Mouse (Mus musculus) CH12.LX (cell line): ENCODE results near the gene Ap1m2. TPM values are rescaled to one million over a fixed set of nuclear protein-coding genes. Genes with fewer than 3 reads are reported as not detected.

Experiments used
- DNase-seq: peaks from one replicate; pipeline ENCODE4 v3.0.0-alpha.2; 2013; ENCODE audit errors: extremely low read depth
- H3K27ac ChIP-seq: 2 replicates; pipeline ENCODE4 v1.5.1; 2012; ENCODE audit warnings: low read depth, mild to moderate bottlenecking, control low read depth, moderate library complexity; ENCODE audit not compliant: insufficient read depth
- H3K27me3 ChIP-seq: replicated peaks from 2 replicates; pipeline ENCODE3; 2012; ENCODE audit warnings: inconsistent platforms
- H3K36me3 ChIP-seq, 2 experiments: replicated peaks in 1 of 2; 2 replicates each; pipeline versions ENCODE3 to v1.6.1; 2012; ENCODE audit warnings: inconsistent platforms in 1 of 2, low read length in 1 of 2, mild to moderate bottlenecking in 1 of 2, mixed read lengths in 1 of 2, moderate library complexity in 1 of 2; ENCODE audit not compliant: control insufficient read depth in 1 of 2, insufficient read depth in 1 of 2
- H3K4me1 ChIP-seq, 2 experiments: 2 replicates each; pipeline ENCODE4 v1.6.1; 2012; ENCODE audit warnings: inconsistent platforms in 1 of 2, moderate library complexity in 1 of 2; ENCODE audit not compliant: insufficient read depth in 2 of 2, control insufficient read depth in 1 of 2
- H3K4me2 ChIP-seq: 2 replicates; pipeline ENCODE4 v1.6.1; 2012; ENCODE audit warnings: low read depth, mild to moderate bottlenecking, control low read depth; ENCODE audit not compliant: poor library complexity, insufficient read depth, severe bottlenecking
- H3K4me3 ChIP-seq, 3 experiments: fragments of 150-350 bp in 1 of 3; sonication (generic) in 1 of 3; replicated peaks in 1 of 3; 2 replicates each; pipeline versions ENCODE3 to v1.5.1; 2011 to 2012; ENCODE audit warnings: low read depth in 2 of 3, low read length in 2 of 3, mild to moderate bottlenecking in 2 of 3, moderate library complexity in 2 of 3, control low read depth in 1 of 3, improper control_type of control experiment in 1 of 3, inconsistent platforms in 1 of 3, mixed read lengths in 1 of 3; ENCODE audit not compliant: poor library complexity in 1 of 3
- H3K79me2 ChIP-seq: replicated peaks from 2 replicates; pipeline ENCODE4 v1.6.1; 2012; ENCODE audit warnings: mild to moderate bottlenecking, moderate library complexity; ENCODE audit not compliant: control insufficient read depth, poor library complexity, insufficient read depth, severe bottlenecking; ENCODE audit errors: extremely low read depth
- H3K9ac ChIP-seq: 2 replicates; pipeline ENCODE4 v1.6.1; 2012; ENCODE audit warnings: low read depth, mild to moderate bottlenecking, control low read depth, moderate library complexity; ENCODE audit not compliant: insufficient read depth
- H3K9me3 ChIP-seq: replicated peaks from 2 replicates; pipeline ENCODE3; 2012; ENCODE audit warnings: low read length, inconsistent platforms, mixed read lengths
- BHLHE40 ChIP-seq: IDR thresholded peaks from 2 replicates; pipeline ENCODE4 v1.6.1; 2011; ENCODE audit warnings: mild to moderate bottlenecking, low read depth, low read length, improper control_type of control experiment
- CHD1 ChIP-seq: IDR thresholded peaks from 2 replicates; pipeline ENCODE4 v1.6.1; 2012; ENCODE audit warnings: low read depth, low read length, improper control_type of control experiment, inconsistent platforms
- ELF1 ChIP-seq: IDR thresholded peaks from 2 replicates; pipeline ENCODE4 v1.6.1; 2014; ENCODE audit warnings: low read depth, mild to moderate bottlenecking, inconsistent platforms, low read length, improper control_type of control experiment
- EP300 ChIP-seq: IDR thresholded peaks from 2 replicates; pipeline ENCODE4 v1.6.1; 2011; ENCODE audit warnings: low read length, improper control_type of control experiment
- ETS1 ChIP-seq: conservative IDR thresholded peaks from 2 replicates; pipeline ENCODE4 v1.6.1; 2012; ENCODE audit warnings: low read depth, mild to moderate bottlenecking, inconsistent platforms, low read length, improper control_type of control experiment, moderate library complexity
- GABPA ChIP-seq: IDR thresholded peaks from 2 replicates; pipeline ENCODE4 v1.6.1; 2012; ENCODE audit warnings: low read depth, low read length, improper control_type of control experiment, inconsistent platforms; ENCODE audit not compliant: insufficient replicate concordance
- HCFC1 ChIP-seq: IDR thresholded peaks from 2 replicates; pipeline ENCODE4 v1.6.1; 2012; ENCODE audit warnings: low read depth, mild to moderate bottlenecking, inconsistent platforms, low read length, improper control_type of control experiment
- IRF4 ChIP-seq: IDR thresholded peaks from 2 replicates; pipeline ENCODE4 v1.6.1; 2014; ENCODE audit warnings: low read depth, mild to moderate bottlenecking, inconsistent platforms, low read length, improper control_type of control experiment
- JUN ChIP-seq: IDR thresholded peaks from 2 replicates; pipeline ENCODE4 v1.6.1; 2011; ENCODE audit warnings: low read depth, mild to moderate bottlenecking, low read length, improper control_type of control experiment, moderate library complexity; ENCODE audit not compliant: insufficient read depth
- MAX ChIP-seq: IDR thresholded peaks from 2 replicates; pipeline ENCODE4 v1.6.1; 2011; ENCODE audit warnings: low read length, improper control_type of control experiment
- MEF2A ChIP-seq: IDR thresholded peaks from 2 replicates; pipeline ENCODE4 v1.6.1; 2014; ENCODE audit warnings: low read depth, mild to moderate bottlenecking, inconsistent platforms, low read length, improper control_type of control experiment, borderline replicate concordance
- MXI1 ChIP-seq: IDR thresholded peaks from 2 replicates; pipeline ENCODE4 v1.6.1; 2011; ENCODE audit warnings: mild to moderate bottlenecking, low read depth, low read length, improper control_type of control experiment
- MYC ChIP-seq: IDR thresholded peaks from 2 replicates; pipeline ENCODE4 v1.6.1; 2011; ENCODE audit warnings: low read depth, mild to moderate bottlenecking, improper control_type of control experiment, low read length
- NELFE ChIP-seq: IDR thresholded peaks from 2 replicates; pipeline ENCODE4 v1.6.1; 2011; ENCODE audit warnings: low read depth, low read length, improper control_type of control experiment
- NRF1 ChIP-seq: IDR thresholded peaks from 2 replicates; pipeline ENCODE4 v1.6.1; 2014; ENCODE audit warnings: low read depth, mild to moderate bottlenecking, inconsistent platforms, low read length, improper control_type of control experiment, moderate library complexity
- PAX5 ChIP-seq: IDR thresholded peaks from 2 replicates; pipeline ENCODE4 v1.6.1; 2012; ENCODE audit warnings: low read length, inconsistent platforms, mixed read lengths
- POLR2A ChIP-seq: IDR thresholded peaks from 2 replicates; pipeline ENCODE4 v1.6.1; 2011; ENCODE audit warnings: low read depth, mild to moderate bottlenecking, improper control_type of control experiment, low read length
- RAD21 ChIP-seq: IDR thresholded peaks from 2 replicates; pipeline ENCODE4 v1.6.1; 2011; ENCODE audit warnings: low read depth, mild to moderate bottlenecking, low read length, improper control_type of control experiment, moderate library complexity
- SIN3A ChIP-seq: IDR thresholded peaks from 2 replicates; pipeline ENCODE4 v1.6.1; 2012; ENCODE audit warnings: low read length, improper control_type of control experiment, inconsistent platforms
- TBP ChIP-seq: conservative IDR thresholded peaks from 2 replicates; pipeline ENCODE4 v1.6.1; 2011; ENCODE audit warnings: low read depth, low read length, improper control_type of control experiment
- TCF12 ChIP-seq: IDR thresholded peaks from 2 replicates; pipeline ENCODE4 v1.6.1; 2014; ENCODE audit warnings: low read depth, mild to moderate bottlenecking, inconsistent platforms, low read length, improper control_type of control experiment
- UBTF ChIP-seq: IDR thresholded peaks from 2 replicates; pipeline ENCODE4 v1.6.1; 2012; ENCODE audit warnings: low read depth, mild to moderate bottlenecking, inconsistent platforms, low read length, improper control_type of control experiment, moderate library complexity
- USF2 ChIP-seq: conservative IDR thresholded peaks from 2 replicates; pipeline ENCODE4 v1.6.1; 2011; ENCODE audit warnings: low read depth, low read length, improper control_type of control experiment
- ZC3H11A ChIP-seq: IDR thresholded peaks from 2 replicates; pipeline ENCODE4 v1.6.1; 2012; ENCODE audit warnings: low read depth, mild to moderate bottlenecking, inconsistent platforms, low read length, improper control_type of control experiment
- ZKSCAN1 ChIP-seq: IDR thresholded peaks from 2 replicates; pipeline ENCODE4 v1.6.1; 2012; ENCODE audit warnings: low read depth, inconsistent platforms, low read length, improper control_type of control experiment, borderline replicate concordance
- ZMIZ1 ChIP-seq: IDR thresholded peaks from 2 replicates; pipeline ENCODE4 v1.6.1; 2012; ENCODE audit warnings: low read depth, mild to moderate bottlenecking, inconsistent platforms, low read length, improper control_type of control experiment
- ZNF384 ChIP-seq: IDR thresholded peaks from 2 replicates; pipeline ENCODE4 v1.6.1; 2012; ENCODE audit warnings: low read depth, low read length, improper control_type of control experiment, inconsistent platforms
- dilution Hi-C: fragments of 300-500 bp; cut with MboI; formaldehyde crosslinking; loops from 2 replicates; pipeline ENCODE4 v1.14.3; 2020; ENCODE audit warnings: low sequenced_read_pairs; ENCODE audit not compliant: extremely low pct_unique_long_range_greater_than_20kb, extremely low pct_ligation_motif_present
- in situ Hi-C: fragments of 300-500 bp; cut with MboI; formaldehyde crosslinking; loops from 3 replicates; pipeline ENCODE4 v1.14.3; 2019; ENCODE audit warnings: low sequenced_read_pairs, low pct_ligation_motif_present, low pct_unique_long_range_greater_than_20kb, mixed read lengths
- polyA plus RNA-seq: library from polyadenylated mRNA; unstranded; fragments of >175 nt; gene quantifications from 2 replicates; pipeline ENCODE4 v1.2.1, GENCODE M21; 2012; ENCODE audit warnings: low read depth; ENCODE audit not compliant: insufficient read length
- total RNA-seq, 2 experiments: library from RNA; depleted of rRNA; stranded (reverse); fragments of 300-350 nt in 1 of 2; fragments of >200 nt in 1 of 2; gene quantifications; 2 replicates each; pipeline ENCODE4 v1.2.3; 2012 to 2014

The Ap1m2 gene
- total and polyA plus RNA-seq, 3 experiments: 0.51 to 2.6 (median 0.51) TPM

DNA sequence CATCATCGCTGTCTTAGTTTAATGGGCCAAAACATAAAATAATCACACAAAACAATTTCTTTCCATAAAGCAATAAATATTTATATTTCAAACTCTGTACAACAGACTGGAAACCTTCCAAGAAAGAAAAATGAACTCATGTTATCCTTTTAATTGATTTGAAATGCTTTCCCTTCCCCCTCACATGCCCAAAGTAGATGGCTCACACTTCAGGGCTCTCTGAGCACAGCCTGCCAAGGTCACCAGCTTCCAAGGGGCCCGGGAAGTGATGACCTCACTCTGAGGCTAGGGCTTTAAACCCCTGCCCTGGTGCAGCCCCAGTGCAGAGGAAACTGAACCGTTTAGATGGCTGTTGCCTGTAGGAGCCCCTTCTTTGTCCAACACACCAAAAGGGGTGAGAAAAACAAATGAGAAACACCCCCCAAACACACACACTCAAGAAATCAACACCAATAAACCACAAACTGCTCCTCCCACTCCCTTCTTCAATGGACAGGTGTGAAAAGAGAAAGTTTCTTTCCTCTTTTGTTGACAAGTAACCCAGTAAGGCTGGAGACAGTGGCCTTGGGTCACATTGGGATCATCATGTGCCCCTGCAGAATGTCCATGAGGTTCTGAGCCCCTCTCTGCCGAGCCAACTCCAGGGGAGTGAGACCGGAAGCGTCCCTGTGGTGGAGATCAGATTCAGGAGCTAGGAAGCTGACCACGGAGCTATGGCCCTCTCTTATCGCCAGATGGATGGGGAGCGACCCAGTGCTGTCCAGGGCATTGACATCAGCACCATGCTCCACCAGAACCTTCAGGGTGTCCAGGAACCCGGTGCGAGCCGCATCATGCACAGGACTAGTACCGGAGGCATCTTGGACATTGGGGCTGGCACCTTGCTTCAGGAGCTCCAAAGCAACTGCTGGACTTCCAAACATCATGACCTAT lies 23.5 kb downstream of the Ap1m2 start:
- no peak overlapping the region; the same call in 1 of the 2 replicates for H3K9ac ChIP-seq
- H3K4me2 ChIP-seq: peak overlapping the region; percentile 18
- no peaks in the 10 kb centered on the region for H3K9me3 ChIP-seq
- dilution Hi-C loops: no loop called here
- 0 out of 2 replicates have a peak, but pooled peaks have one; percentile 2 for TF ChIP-seq BHLHE40
- no peak for TF ChIP-seq EP300
- no peak for TF ChIP-seq RAD21
- no peak for TF ChIP-seq CHD1
- no peak for TF ChIP-seq UBTF
- no peak for TF ChIP-seq USF2
- no peak for TF ChIP-seq NRF1
- TF ChIP-seq ETS1: 0 out of 2 replicates have a peak, but pooled peaks have one; percentile 37
- no peak for TF ChIP-seq GABPA
- no peak for TF ChIP-seq MAX
- no peak for TF ChIP-seq ZKSCAN1
- no peak for TF ChIP-seq ZC3H11A
- TF ChIP-seq JUN: 0 out of 2 replicates have a peak, but pooled peaks have one; percentile 17
- no peak; the same call in 1 of the 2 replicates for TF ChIP-seq SIN3A
- no peak for TF ChIP-seq ZNF384
- peak; percentile 61 for DNase-seq
- peak overlapping the region; percentile 97 for H3K27ac ChIP-seq
- peaks cover 23% of the 10 kb centered on the region for H3K79me2 ChIP-seq
- H3K4me1 ChIP-seq: peaks cover 9 to 49% of the 10 kb centered on the region in 2 experiments
- peaks cover 4% of the 10 kb centered on the region for H3K27me3 ChIP-seq
- peaks cover 18 to 29% of the 10 kb centered on the region in 2 experiments for H3K36me3 ChIP-seq
- in situ Hi-C loops: no loop called here
- peak overlapping the region in 1 of 3 experiments; percentile 78 for H3K4me3 ChIP-seq

DNA sequence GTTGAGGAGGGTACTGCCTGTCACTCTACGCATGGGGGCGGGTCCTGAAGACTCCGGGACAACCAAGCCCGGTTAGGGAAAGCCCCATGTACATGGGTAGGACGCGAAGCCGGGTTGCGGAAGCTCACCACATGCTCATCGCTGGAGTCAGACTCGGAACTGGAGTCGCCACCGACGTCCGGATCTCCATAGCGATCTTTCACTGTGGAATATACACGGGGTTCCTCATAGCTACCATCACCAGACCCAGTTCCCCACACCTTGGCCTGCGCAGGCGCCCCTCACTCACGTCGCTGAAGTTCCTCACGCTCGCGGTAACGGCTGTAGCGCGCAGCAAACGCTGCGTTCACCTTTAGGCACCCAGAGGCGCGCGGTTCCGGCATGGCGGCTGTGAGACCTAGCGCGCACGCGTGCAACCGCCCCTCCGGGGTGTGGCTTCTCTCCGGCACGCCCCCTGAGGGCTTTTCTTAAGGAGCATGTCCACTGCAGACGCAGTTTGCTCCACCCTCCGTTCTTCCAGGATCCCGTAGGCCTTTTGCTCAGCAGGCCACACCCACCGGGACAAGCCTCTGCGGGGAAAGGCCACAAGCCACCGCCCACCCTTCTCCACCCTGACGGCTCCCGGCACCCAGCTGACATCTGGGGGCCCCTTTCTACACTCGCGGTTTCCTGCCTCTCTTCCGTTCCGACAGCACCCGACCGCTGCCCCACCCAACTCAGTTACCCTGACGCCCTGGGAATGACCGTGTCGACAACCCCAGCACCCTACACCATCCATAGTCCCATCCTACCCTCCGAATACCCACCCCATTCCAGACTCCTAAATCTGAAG lies 24.4 kb downstream of the Ap1m2 start, which contains the start of gene Kri1:
Gene Kri1, minus strand, starts transcription at position 399 of the 832 bp plus-strand sequence.
- H3K36me3 ChIP-seq: peaks cover 22 to 36% of the 10 kb centered on the region in 2 experiments
- H3K4me1 ChIP-seq: peaks cover 9 to 49% of the 10 kb centered on the region in 2 experiments
- H3K4me3 ChIP-seq: peak within 1 kb of the TSS; percentile 78 to 89 (median 81)
- DNase-seq: peak; percentile 98
- in situ Hi-C loops: no loop called here
- H3K9ac ChIP-seq: peak within 1 kb of the TSS; percentile 78
- dilution Hi-C loops: no loop called here
- H3K27ac ChIP-seq: peak within 1 kb of the TSS; percentile 97
- peaks cover 4% of the 10 kb centered on the region for H3K27me3 ChIP-seq
- no peaks in the 10 kb centered on the region for H3K9me3 ChIP-seq
- H3K4me2 ChIP-seq: peak within 1 kb of the TSS; percentile 94
- H3K79me2 ChIP-seq: peaks cover 23% of the 10 kb centered on the region
- peak; percentile 74 for TF ChIP-seq TBP
- TF ChIP-seq ZNF384: no peak
- TF ChIP-seq NELFE: peak; percentile 96
- TF ChIP-seq MXI1: peak; percentile 90
- TF ChIP-seq BHLHE40: peak; percentile 29
- no peak; the same call in 1 of the 2 replicates for TF ChIP-seq UBTF
- TF ChIP-seq EP300: peak; percentile 46; the same call in 1 of the 2 replicates
- TF ChIP-seq ELF1: peak; percentile 79
- peak; percentile 82 for TF ChIP-seq SIN3A
- peak; percentile 97 for TF ChIP-seq MYC
- peak; percentile 73 for TF ChIP-seq TCF12
- TF ChIP-seq USF2: no peak
- TF ChIP-seq POLR2A: peak; percentile 98
- peak; percentile 84; the same call in 1 of the 2 replicates for TF ChIP-seq ZMIZ1
- peak; percentile 47; the same call in 1 of the 2 replicates for TF ChIP-seq HCFC1
- TF ChIP-seq ETS1: peak; percentile 89
- peak; percentile 83 for TF ChIP-seq NRF1
- peak; percentile 39; the same call in 1 of the 2 replicates for TF ChIP-seq IRF4
- TF ChIP-seq PAX5: no peak
- TF ChIP-seq MEF2A: peak; percentile 53
